Mouse (Mus musculus): ENCODE measurements at regions not wholly inside any gene's neighbourhood (a gene's known extent, or its start where the extent isn't known, plus 50 kb on each side); places are given as distances from the start of the nearest gene placed in this dataset.

- TF ChIP-seq CTCF (IDR thresholded peaks at IDR 0.05): no peak
- peak in 1 of 2 experiments; percentile 14 for DNase-seq (ENCODE audit: extremely low spot score in 1 of 2, low spot score in 2 of 2)
- Histone ChIP-seq H3K4me3 (no peak overlapping the region), H3K27ac (no peak overlapping the region)
- intact Hi-C loops (cut with DNase I): no loop called here
Observed at GRCm38 (mm10) chr3:56475529-56476527, 292.3 kb upstream of the Nbea start.

GRCm38 (mm10) chr3:56472651-56473050, 289.1 kb upstream of the Nbea start:
- no peak overlapping the region for H3K4me3 ChIP-seq
- no peak for TF ChIP-seq CTCF (IDR thresholded peaks at IDR 0.05)
- intact Hi-C loops (cut with DNase I): no loop called here
- no peak overlapping the region for H3K27ac ChIP-seq
- DNase-seq (ENCODE audit: extremely low spot score in 1 of 2, low spot score in 2 of 2): no peak

- Histone ChIP-seq H3K4me3 (no peak overlapping the region), H3K27ac (no peak overlapping the region)
- no peak for DNase-seq (ENCODE audit: extremely low spot score in 1 of 2, low spot score in 2 of 2)
- intact Hi-C loops (cut with DNase I): no loop called here
- TF ChIP-seq CTCF (IDR thresholded peaks at IDR 0.05): no peak
Observed at GRCm38 (mm10) chr3:56471823-56472222, 288.3 kb upstream of the Nbea start.

GRCm38 (mm10) chr3:56471185-56471584, 287.7 kb upstream of the Nbea start:
- H3K27ac ChIP-seq: no peak overlapping the region
- H3K4me3 ChIP-seq: no peak overlapping the region
- intact Hi-C loops (cut with DNase I): no loop called here
- TF ChIP-seq CTCF (IDR thresholded peaks at IDR 0.05): no peak
- no peak for DNase-seq (ENCODE audit: extremely low spot score in 1 of 2, low spot score in 2 of 2)

- H3K27ac ChIP-seq: no peak overlapping the region
Observed at GRCm38 (mm10) chr3:56457625-56458024, 274.1 kb upstream of the Nbea start.

GRCm38 (mm10) chr3:56456317-56456716, 272.8 kb upstream of the Nbea start:
- H3K27ac ChIP-seq: no peak overlapping the region
- no peak overlapping the region for H3K4me3 ChIP-seq
- no peak for TF ChIP-seq CTCF (IDR thresholded peaks at IDR 0.05)
- no peak for DNase-seq (ENCODE audit: extremely low spot score in 1 of 2, low spot score in 2 of 2)
- intact Hi-C loops (cut with DNase I): no loop called here

More at GRCm38 (mm10) chr3:56457625-56458024, 274.1 kb upstream of the Nbea start:
- no peak for DNase-seq (ENCODE audit: extremely low spot score in 1 of 2, low spot score in 2 of 2)
- no peak overlapping the region for H3K4me3 ChIP-seq
- intact Hi-C loops (cut with DNase I): no loop called here
- TF ChIP-seq CTCF (IDR thresholded peaks at IDR 0.05): no peak

GRCm38 (mm10) chr3:56438900-56439299, 255.4 kb upstream of the Nbea start:
- no peak for TF ChIP-seq CTCF (IDR thresholded peaks at IDR 0.05)

GRCm38 (mm10) chr3:56438020-56438747, 254.7 kb upstream of the Nbea start:
- no peak for DNase-seq (ENCODE audit: extremely low spot score in 1 of 2, low spot score in 2 of 2)
- H3K4me3 ChIP-seq: no peak overlapping the region
- no peak for TF ChIP-seq CTCF (IDR thresholded peaks at IDR 0.05)
- no peak overlapping the region for H3K27ac ChIP-seq
- intact Hi-C loops (cut with DNase I): no loop called here

More at GRCm38 (mm10) chr3:56438900-56439299, 255.4 kb upstream of the Nbea start:
- intact Hi-C loops (cut with DNase I): no loop called here
- no peak overlapping the region for H3K27ac ChIP-seq
- no peak for DNase-seq (ENCODE audit: extremely low spot score in 1 of 2, low spot score in 2 of 2)
- H3K4me3 ChIP-seq: no peak overlapping the region

GRCm38 (mm10) chr3:56437058-56437457, 253.6 kb upstream of the Nbea start:
- H3K4me3 ChIP-seq: no peak overlapping the region
- no peak for TF ChIP-seq CTCF (IDR thresholded peaks at IDR 0.05)
- no peak for DNase-seq (ENCODE audit: extremely low spot score in 1 of 2, low spot score in 2 of 2)
- intact Hi-C loops (cut with DNase I): no loop called here
- no peak overlapping the region for H3K27ac ChIP-seq

- intact Hi-C loops (cut with DNase I): no loop called here
- no peak overlapping the region for H3K27ac ChIP-seq
- no peak overlapping the region for H3K4me3 ChIP-seq
- TF ChIP-seq CTCF (IDR thresholded peaks at IDR 0.05): no peak
- no peak for DNase-seq (ENCODE audit: extremely low spot score in 1 of 2, low spot score in 2 of 2)
Observed at GRCm38 (mm10) chr3:56433495-56433894, 250.0 kb upstream of the Nbea start.

GRCm38 (mm10) chr3:56427201-56427600, 243.7 kb upstream of the Nbea start:
- no peak for TF ChIP-seq CTCF (IDR thresholded peaks at IDR 0.05)
- intact Hi-C loops (cut with DNase I): no loop called here
- no peak overlapping the region for H3K4me3 ChIP-seq
- no peak for DNase-seq (ENCODE audit: extremely low spot score in 1 of 2, low spot score in 2 of 2)
- H3K27ac ChIP-seq: no peak overlapping the region

- TF ChIP-seq CTCF (IDR thresholded peaks at IDR 0.05): no peak
- no peak for DNase-seq (ENCODE audit: extremely low spot score in 1 of 2, low spot score in 2 of 2)
- intact Hi-C loops (cut with DNase I): no loop called here
- no peak overlapping the region for H3K27ac ChIP-seq
- H3K4me3 ChIP-seq: no peak overlapping the region
Observed at GRCm38 (mm10) chr3:56397851-56398496, 214.5 kb upstream of the Nbea start.

All from left cerebral cortex, adult 2 months (tissue).